Mouse (Mus musculus): ENCODE results near the gene Mta3. TPM values are rescaled to one million over a fixed set of nuclear protein-coding genes. Genes with fewer than 3 reads are reported as not detected.

Gene Mta3
- total RNA-seq, 2 experiments from 2014 or later = 59.2 to 67.6 TPM

DNA sequence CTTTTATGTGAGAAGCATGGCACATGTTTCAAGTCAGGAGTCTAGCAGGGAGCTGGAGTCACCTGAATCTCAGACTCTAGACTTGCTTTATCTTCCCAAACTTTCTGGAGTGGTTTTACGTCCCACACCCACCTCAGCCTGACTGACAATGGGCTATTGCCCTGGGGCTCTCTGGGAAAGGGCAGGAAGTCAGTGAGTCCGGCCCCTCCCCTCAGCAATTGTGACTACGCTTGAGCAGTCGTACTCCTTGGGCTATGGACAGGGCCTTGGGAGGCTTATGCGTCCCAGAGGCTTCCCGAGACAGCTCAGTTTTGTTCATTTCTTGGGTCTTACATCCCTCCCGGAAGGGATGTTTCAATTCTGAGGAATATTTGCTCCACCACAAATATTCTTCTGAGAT lies 159.4 kb downstream of the Mta3 start:
- ATAC-seq (replicated peaks; ENCODE audit: low FRiP score, poor library complexity, severe bottlenecking) = no peak

DNA sequence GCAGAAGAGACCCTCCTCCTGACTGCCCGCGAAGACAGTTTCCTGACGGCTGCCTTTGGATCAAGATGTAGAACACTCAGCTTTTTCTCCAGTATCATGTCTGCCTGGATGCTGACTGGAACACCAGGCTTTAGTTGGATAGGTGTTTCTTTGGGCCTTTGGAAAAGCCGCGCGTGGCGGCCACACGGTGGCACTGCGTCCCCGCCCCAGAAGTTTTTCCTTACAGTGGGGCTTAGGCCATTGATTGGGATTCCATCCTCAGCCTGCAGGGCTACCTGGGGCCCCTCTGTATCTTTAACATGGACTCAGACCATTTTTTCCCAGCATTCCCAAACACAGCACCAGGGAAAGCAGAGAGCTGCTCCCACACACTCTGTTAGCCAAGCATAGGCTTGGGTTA lies 160.6 kb downstream of the Mta3 start:
- ATAC-seq (replicated peaks; ENCODE audit: low FRiP score, poor library complexity, severe bottlenecking) = no peak

DNA sequence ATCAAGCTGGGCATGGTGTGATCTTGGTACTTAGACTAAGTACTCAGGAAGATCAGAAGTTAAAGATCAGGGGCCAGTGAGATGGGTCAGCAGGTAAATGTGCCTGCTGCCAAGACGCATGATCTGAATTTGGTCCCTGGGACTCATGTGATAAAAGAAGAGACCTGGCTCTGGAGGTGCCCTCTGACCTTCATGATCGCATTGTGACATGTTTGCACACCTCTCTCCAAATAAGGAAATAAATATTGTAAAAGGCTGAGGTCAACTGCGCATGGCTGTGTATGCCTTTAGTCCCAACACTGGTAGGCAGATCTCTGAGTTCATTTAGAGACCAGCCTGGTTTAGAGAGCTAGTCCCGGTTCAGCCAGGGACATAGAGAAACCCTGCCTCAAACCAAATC lies 164.4 kb downstream of the Mta3 start:
- no peak for ATAC-seq (replicated peaks; ENCODE audit: low FRiP score, poor library complexity, severe bottlenecking)

Other genes starting within 250 kb of the Mta3 start
- 86.7 and 92.8 TPM in 2 replicates for gene Cox7a2l, start 188.8 kb upstream of the Mta3 start, total RNA-seq (2015; ENCODE audit: low replicate concordance)
- gene Cox7a2l, start 188.8 kb upstream of the Mta3 start, total RNA-seq (2017; ENCODE audit: low replicate concordance) = 57.4 and 72.8 TPM in 2 replicates
- not detected in 2 replicates for gene Kcng3, start 74.3 kb upstream of the Mta3 start, total RNA-seq (2015; ENCODE audit: low replicate concordance)
- gene Kcng3, start 74.3 kb upstream of the Mta3 start, total RNA-seq (2017; ENCODE audit: low replicate concordance) = not detected in 2 replicates
- 9.6 and 13.3 TPM in 2 replicates for gene Haao, start 141.8 kb downstream of the Mta3 start, total RNA-seq (2015; ENCODE audit: low replicate concordance)
- gene Haao, start 141.8 kb downstream of the Mta3 start, total RNA-seq (2017; ENCODE audit: low replicate concordance) = 1.4 and 3.7 TPM in 2 replicates

Data from erythroblast, adult 5-6 weeks (primary cell).